Mouse (Mus musculus) layer of hippocampus, adult 11-12 months (tissue): ENCODE data around the gene Gm10112.

Experiments
- DNase-seq: peaks from one replicate; pipeline ENCODE4 v3.0.0; 2022; ENCODE audit warnings: low spot score

Gm10112 gene

DNA sequence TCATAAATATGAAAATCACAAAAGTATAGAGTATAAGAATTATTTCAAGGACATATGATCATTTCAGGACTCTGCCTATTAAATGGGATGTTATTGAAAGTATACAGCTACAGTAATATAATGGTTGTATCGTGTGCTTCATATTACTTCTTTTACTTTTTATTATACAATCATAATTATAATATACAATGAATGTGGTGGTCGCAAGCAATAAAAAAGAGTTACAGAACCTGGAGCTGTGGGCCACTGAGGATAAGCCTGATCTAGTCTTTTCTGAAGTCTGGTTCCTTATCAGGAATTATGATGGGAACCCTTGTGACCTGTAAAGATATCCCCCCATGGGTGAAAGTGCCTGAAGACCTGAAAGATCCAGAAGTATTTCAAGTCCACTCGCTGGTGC, at the start of gene Gm10112:
TSS of gene Gm10112 (plus strand) at position 301 of the 400 bp plus-strand sequence.
- no peak for DNase-seq

DNA sequence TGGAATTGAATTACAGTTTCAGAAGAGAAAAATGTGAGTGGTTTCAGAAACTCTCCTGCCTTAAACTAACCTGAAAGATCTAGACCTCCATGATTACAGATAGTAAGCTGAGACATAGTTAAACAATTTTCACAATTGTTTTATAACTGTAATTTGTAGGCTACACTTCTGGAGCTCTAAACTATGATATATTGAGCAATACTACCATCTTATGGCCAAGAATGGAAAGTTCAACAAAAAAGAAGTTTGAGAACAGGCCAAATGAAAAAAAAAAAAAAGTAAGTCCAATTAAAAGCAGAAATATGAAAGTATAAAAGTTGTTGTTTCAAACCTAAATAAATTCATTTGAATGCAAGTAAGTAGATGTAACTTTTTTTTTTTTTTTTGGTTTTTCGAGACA, 21.4 kb downstream of the Gm10112 start:
- DNase-seq = no peak

GRCm38 (mm10) chrX:111196376-111196775, 28.2 kb downstream of the Gm10112 start:
- DNase-seq = no peak

DNA sequence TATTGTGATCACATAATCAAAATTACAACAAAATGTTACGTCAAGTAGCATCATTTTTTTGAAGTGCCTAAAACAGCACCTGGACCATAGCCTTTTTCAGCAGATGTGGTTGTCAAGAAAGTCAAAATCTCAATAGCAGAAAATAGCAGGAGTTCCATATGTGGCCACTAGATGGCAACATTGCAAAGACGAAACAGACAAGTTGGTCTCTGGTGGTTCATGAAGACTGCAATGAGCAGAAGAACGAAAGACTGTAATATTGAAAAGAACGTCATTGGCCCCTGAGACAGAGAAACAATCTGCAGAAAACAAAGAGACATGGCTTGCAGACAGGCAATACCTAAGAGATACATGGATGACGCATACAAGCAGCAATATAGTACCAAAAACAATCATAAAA, 42.1 kb downstream of the Gm10112 start:
- peak; percentile 35 for DNase-seq
